8 mouse cellular contexts compared by ENCODE assay signal in the genomic region with DNA sequence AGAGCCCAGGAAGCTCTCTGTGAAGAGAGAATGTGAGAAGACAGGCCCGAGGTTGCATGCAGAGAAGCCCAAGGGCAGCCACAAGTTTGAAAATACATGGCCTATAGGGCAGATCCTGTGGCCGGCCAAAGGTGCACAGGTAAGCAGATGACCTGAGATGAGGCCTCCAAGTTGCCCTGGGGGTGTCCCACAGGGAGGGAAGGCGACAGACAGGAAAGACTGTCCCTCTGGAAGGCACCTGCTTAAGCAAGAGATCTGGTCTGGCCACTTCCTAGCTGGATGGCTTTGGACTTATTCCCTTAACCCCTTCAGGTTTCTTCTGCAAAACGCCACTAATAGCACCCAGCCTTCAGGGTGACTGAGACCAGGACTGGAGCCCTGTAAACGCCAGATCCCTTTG. TPM values are rescaled to one million over a fixed set of nuclear protein-coding genes. Genes with fewer than 3 reads are reported as not detected.
DNase-seq lines count a peak whose midpoint lies in the region; ATAC-seq and TF ChIP-seq lines count a peak whose summit lies in the region.

No protein-coding gene starts in this region.

- no peak for DNase-seq in heart, embryonic 10.5 days (ENCODE audit: low spot score)
- no peak for DNase-seq in heart, postnatal 10 days
- DNase-seq in Patski (ENCODE audit: low read depth, low spot score) = no peak
- no peak for DNase-seq in heart, postnatal 0 days (ENCODE audit: low spot score)
- DNase-seq in lung, embryonic 14.5 days = peak; percentile 50
- peak; percentile 67 for DNase-seq in yolk sac, embryonic 10.5 days (ENCODE audit: low spot score)
- DNase-seq in thymus, postnatal 10 days (ENCODE audit: low spot score in 2 of 2) = no peak

- ATAC-seq in Patski = peak; percentile 2
- ATAC-seq in heart, postnatal 0 days (ENCODE audit: insufficient read depth, low read depth) = no peak
- peak; percentile 3; the same call in 1 of the 2 replicates for ATAC-seq in lung, embryonic 14.5 days (ENCODE audit: insufficient read depth)
- no peak for ATAC-seq in CD4-positive, CD25-positive, alpha-beta regulatory T cell, adult 4 months

- no peaks in the 10 kb centered on the region for H3K9me3 ChIP-seq in heart, embryonic 10.5 days
- H3K9me3 ChIP-seq in heart, postnatal 0 days (replicated peaks; ENCODE audit: control insufficient read depth, low read length) = no peaks in the 10 kb centered on the region
- no peaks in the 10 kb centered on the region for H3K9me3 ChIP-seq in lung, embryonic 14.5 days (ENCODE audit: low read depth, low read length)

- H3K4me1 ChIP-seq in heart, embryonic 10.5 days = peaks cover 62% of the 10 kb centered on the region
- H3K4me1 ChIP-seq in heart, postnatal 0 days (ENCODE audit: control insufficient read depth, insufficient read depth) = peaks cover 41% of the 10 kb centered on the region
- peaks cover 15% of the 10 kb centered on the region for H3K4me1 ChIP-seq in lung, embryonic 14.5 days (ENCODE audit: insufficient read depth)

- TF ChIP-seq CTCF in Patski (IDR thresholded peaks at IDR 0.05) = no peak
- no peak for TF ChIP-seq CTCF in heart, postnatal 0 days (IDR thresholded peaks at IDR 0.05; ENCODE audit: low read depth)
- no peak for TF ChIP-seq CTCF in lung, embryonic 14.5 days (IDR thresholded peaks at IDR 0.05; ENCODE audit: low read depth)

- in situ Hi-C loops in Patski (cut with MboI; ENCODE audit: low pct_unique_long_range_greater_than_20kb) = no loop called here

- intact Hi-C loops in heart, postnatal 10 days (cut with DNase I) = no loop called here

- CTCF ChIA-PET in Patski (lab: Charles Lee) = interaction anchor here (1.1 to 2.3 kb wide), 3 partner anchors 14 to 730 kb away, joined by 3 to 6 read pairs (median 3); no protein-coding TSS in a partner anchor

- H3K36me3 ChIP-seq in heart, embryonic 10.5 days = peaks cover 9% of the 10 kb centered on the region
- H3K36me3 ChIP-seq in heart, postnatal 0 days (replicated peaks; ENCODE audit: control insufficient read depth, insufficient read depth, low read length) = no peaks in the 10 kb centered on the region; the same call in 1 of the 2 replicates
- H3K36me3 ChIP-seq in lung, embryonic 14.5 days (ENCODE audit: insufficient read depth) = peaks cover 8% of the 10 kb centered on the region

- no peak for TF ChIP-seq EP300 in heart, postnatal 0 days (IDR thresholded peaks at IDR 0.05; ENCODE audit: low read depth)

- peak overlapping the region; percentile 99 for H3K4me2 ChIP-seq in heart, postnatal 0 days (ENCODE audit: low read depth, low read length)
- peak overlapping the region; percentile 89 for H3K4me2 ChIP-seq in lung, embryonic 14.5 days

- H3K27ac ChIP-seq in heart, embryonic 10.5 days = peak overlapping the region; percentile 94
- H3K27ac ChIP-seq in heart, postnatal 0 days (ENCODE audit: low read depth) = peak overlapping the region; percentile 95
- H3K27ac ChIP-seq in lung, embryonic 14.5 days (ENCODE audit: low read depth) = peak overlapping the region; percentile 93

- H3K27me3 ChIP-seq in heart, embryonic 10.5 days (ENCODE audit: insufficient read depth, poor library complexity, severe bottlenecking) = no peaks in the 10 kb centered on the region
- no peaks in the 10 kb centered on the region for H3K27me3 ChIP-seq in Patski
- no peaks in the 10 kb centered on the region for H3K27me3 ChIP-seq in heart, postnatal 0 days (ENCODE audit: control insufficient read depth, insufficient read depth, low read length)
- H3K27me3 ChIP-seq in lung, embryonic 14.5 days (ENCODE audit: insufficient read depth, low read length) = no peaks in the 10 kb centered on the region

- 8% methylated on average over 5 of the region's 5 CpGs for WGBS in heart, embryonic 10.5 days
- WGBS in heart, postnatal 0 days = 3% methylated on average over 5 of the region's 5 CpGs
- WGBS in lung, embryonic 14.5 days = 2% methylated on average over 5 of the region's 5 CpGs

- peak overlapping the region; percentile 78 for H3K9ac ChIP-seq in heart, postnatal 0 days (replicated peaks; ENCODE audit: low read depth, low read length)
- peak overlapping the region; percentile 81 for H3K9ac ChIP-seq in lung, embryonic 14.5 days

- POLR2A ChIA-PET in Patski (lab: Charles Lee) = no interaction called here

- H3K4me3 ChIP-seq in heart, embryonic 10.5 days = peak overlapping the region; percentile 85
- peak overlapping the region; percentile 73 for H3K4me3 ChIP-seq in heart, postnatal 0 days (ENCODE audit: low read depth, low read length)
- peak overlapping the region; percentile 69 for H3K4me3 ChIP-seq in lung, embryonic 14.5 days (ENCODE audit: low read depth, low read length)

RNA-seq across cellular contexts. Expression of a gene that starts 0.6 kb away (rescaled TPM):
- 46.1 and 52.4 TPM in 2 replicates for polyA plus RNA-seq in heart, embryonic 10.5 days (2016; fragmentation: Nextera tagmentation; extraction: Ambion mirVana)
- total RNA-seq in heart, postnatal 10 days (2021) = 10 to 100 TPM; 31.8 to 34.3 TPM
- 64.5 TPM for polyA plus RNA-seq in Patski (2021)
- total RNA-seq in heart, postnatal 0 days (2014; rRNA removed; ENCODE audit: low replicate concordance) = 45.9 and 131 TPM in 2 replicates
- 39.1 and 46.9 TPM in 2 replicates for polyA plus RNA-seq in heart, postnatal 0 days (2015; fragmentation: Nextera tagmentation; extraction: Ambion mirVana)
- 49.4 and 53.6 TPM in 2 replicates for polyA plus RNA-seq in lung, embryonic 14.5 days (2014; fragmentation: Nextera tagmentation; extraction: Ambion mirVana)
- 10 to 100 TPM; 54.7 to 74.1 TPM for polyA plus RNA-seq in CD4-positive, CD25-positive, alpha-beta regulatory T cell, adult 4 months (2017; shearing (Covaris generic))

RNA-seq across cellular contexts. Expression of a gene that starts 2.9 kb away (rescaled TPM):
- polyA plus RNA-seq in heart, embryonic 10.5 days (2016; fragmentation: Nextera tagmentation; extraction: Ambion mirVana) = 184 TPM in 2 replicates
- total RNA-seq in heart, postnatal 10 days (2021) = 10 to 100 TPM; 36.7 to 48.8 TPM
- 61.8 TPM for polyA plus RNA-seq in Patski (2021)
- 38.8 and 49.9 TPM in 2 replicates for total RNA-seq in heart, postnatal 0 days (2014; rRNA removed; ENCODE audit: low replicate concordance)
- 25.2 and 25.6 TPM in 2 replicates for polyA plus RNA-seq in heart, postnatal 0 days (2015; fragmentation: Nextera tagmentation; extraction: Ambion mirVana)
- polyA plus RNA-seq in lung, embryonic 14.5 days (2014; fragmentation: Nextera tagmentation; extraction: Ambion mirVana) = 153 and 164 TPM in 2 replicates
- polyA plus RNA-seq in CD4-positive, CD25-positive, alpha-beta regulatory T cell, adult 4 months (2017; shearing (Covaris generic)) = 10 to 100 TPM; 19.8 to 34.7 TPM

RNA-seq across cellular contexts. Expression of a gene that starts 26.6 kb away (rescaled TPM):
- polyA plus RNA-seq in heart, embryonic 10.5 days (2016; fragmentation: Nextera tagmentation; extraction: Ambion mirVana) = 26.7 and 28.6 TPM in 2 replicates
- 10 to 100 TPM; 49.9 to 54.8 TPM for total RNA-seq in heart, postnatal 10 days (2021)
- polyA plus RNA-seq in Patski (2021) = 41.5 TPM
- total RNA-seq in heart, postnatal 0 days (2014; rRNA removed; ENCODE audit: low replicate concordance) = 90.9 and 101 TPM in 2 replicates
- 60.3 and 60.8 TPM in 2 replicates for polyA plus RNA-seq in heart, postnatal 0 days (2015; fragmentation: Nextera tagmentation; extraction: Ambion mirVana)
- 52.0 and 56.7 TPM in 2 replicates for polyA plus RNA-seq in lung, embryonic 14.5 days (2014; fragmentation: Nextera tagmentation; extraction: Ambion mirVana)
- polyA plus RNA-seq in CD4-positive, CD25-positive, alpha-beta regulatory T cell, adult 4 months (2017; shearing (Covaris generic)) = under 1 TPM in 1 of 2 experiments, not detected in 1; 0.32 TPM

RNA-seq across cellular contexts. Expression of a gene that starts 59.7 kb away (rescaled TPM):
- 20.9 and 23.5 TPM in 2 replicates for polyA plus RNA-seq in heart, embryonic 10.5 days (2016; fragmentation: Nextera tagmentation; extraction: Ambion mirVana)
- 10 to 100 TPM; 18.7 to 21.0 TPM for total RNA-seq in heart, postnatal 10 days (2021)
- polyA plus RNA-seq in Patski (2021) = 35.8 TPM
- 63.9 and 88.0 TPM in 2 replicates for total RNA-seq in heart, postnatal 0 days (2014; rRNA removed; ENCODE audit: low replicate concordance)
- 29.1 and 36.6 TPM in 2 replicates for polyA plus RNA-seq in heart, postnatal 0 days (2015; fragmentation: Nextera tagmentation; extraction: Ambion mirVana)
- 29.5 and 34.7 TPM in 2 replicates for polyA plus RNA-seq in lung, embryonic 14.5 days (2014; fragmentation: Nextera tagmentation; extraction: Ambion mirVana)
- polyA plus RNA-seq in CD4-positive, CD25-positive, alpha-beta regulatory T cell, adult 4 months (2017; shearing (Covaris generic)) = 100 to 1,000 TPM in 1 of 2 experiments, 10 to 100 TPM in 1; 71.0 to 112 TPM

Comparison
In these comparisons a context has a peak if more than half of its experiments do, and no peak if none do; other contexts are left out.
1. DNase-seq: peak in lung, embryonic 14.5 days (single experiment) and yolk sac, embryonic 10.5 days (single experiment); none in heart, embryonic 10.5 days (single experiment), heart, postnatal 10 days (0 of 2), Patski (single experiment), heart, postnatal 0 days (single experiment) and thymus, postnatal 10 days (0 of 2).
2. ATAC-seq: peak in Patski (single experiment) and lung, embryonic 14.5 days (single experiment); none in heart, postnatal 0 days (single experiment) and CD4-positive, CD25-positive, alpha-beta regulatory T cell, adult 4 months (single experiment).
3. RNA of a gene that starts 26.6 kb away (polyA plus RNA-seq): 60.3 to 60.8 TPM in heart, postnatal 0 days, 52.0 to 56.7 TPM in lung, embryonic 14.5 days, 41.5 TPM in Patski (single experiment) and 26.7 to 28.6 TPM in heart, embryonic 10.5 days; 0.32 TPM in CD4-positive, CD25-positive, alpha-beta regulatory T cell, adult 4 months; every median in the first group is over 10 times any median in the second.
4. Peak in every context shown above with its lines, with median percentiles within 50 percentile points of each other: H3K27ac ChIP-seq and H3K4me3 ChIP-seq.